Mouse (Mus musculus) liver, postnatal 0 days (tissue): ENCODE results near the gene Usp12. TPM values are rescaled to one million over a fixed set of nuclear protein-coding genes. Genes with fewer than 3 reads are reported as not detected.
A peak's percentile ranks its signal among the peaks of the same experiment; 100 is the strongest.

Source experiments
- ATAC-seq: fragments of 200-750 bp; cut with Nextera tagmentation; 2 replicates; pipeline ENCODE4 v1.8.0; 2017; ENCODE audit warnings: mild to moderate bottlenecking, moderate library complexity
- DNase-seq: peaks from one replicate; pipeline ENCODE4 v3.0.0-alpha.2; 2016
- H3K27ac ChIP-seq: fragments of 300-500 bp; sonication (generic); 2 replicates; pipeline ENCODE4 v1.5.1; 2014; ENCODE audit warnings: antibody characterized with exemption, moderate library complexity, mild to moderate bottlenecking, low read depth
- H3K27me3 ChIP-seq: fragments of 300-500 bp; sonication (generic); 2 replicates; pipeline ENCODE4 v1.6.1; 2014; ENCODE audit warnings: low read length, control low read depth, mixed read lengths; ENCODE audit not compliant: insufficient read depth
- H3K36me3 ChIP-seq: fragments of 300-500 bp; sonication (generic); replicated peaks from 2 replicates; pipeline ENCODE4 v1.6.1; 2014; ENCODE audit warnings: mild to moderate bottlenecking, control low read depth, low read length, moderate library complexity, mixed read lengths; ENCODE audit not compliant: insufficient read depth
- H3K4me1 ChIP-seq: fragments of 300-500 bp; sonication (generic); 2 replicates; pipeline ENCODE4 v1.6.1; 2014; ENCODE audit warnings: antibody characterized with exemption, mild to moderate bottlenecking, control low read depth; ENCODE audit not compliant: insufficient read depth
- H3K4me2 ChIP-seq: fragments of 300-500 bp; sonication (generic); 2 replicates; pipeline ENCODE4 v1.6.1; 2014; ENCODE audit warnings: low read depth, mild to moderate bottlenecking, low read length, moderate library complexity, mixed read lengths
- H3K4me3 ChIP-seq: fragments of 300-500 bp; sonication (generic); 2 replicates; pipeline ENCODE4 v1.5.1; 2014; ENCODE audit warnings: low read depth, low read length
- H3K9ac ChIP-seq: fragments of 300-500 bp; sonication (generic); replicated peaks from 2 replicates; pipeline ENCODE4 v1.6.1; 2014; ENCODE audit warnings: mild to moderate bottlenecking, moderate library complexity
- H3K9me3 ChIP-seq: fragments of 300-500 bp; sonication (generic); 2 replicates; pipeline ENCODE4 v1.6.1; 2016; ENCODE audit warnings: mild to moderate bottlenecking, control low read depth, low read length, mixed read lengths
- CTCF ChIP-seq: sonication (generic); IDR thresholded peaks from 2 replicates; pipeline ENCODE4 v1.5.1; 2016; ENCODE audit warnings: antibody characterized with exemption, low read depth
- EP300 ChIP-seq: IDR thresholded peaks from 2 replicates; pipeline ENCODE4 v1.6.1; 2016; ENCODE audit warnings: antibody characterized with exemption, low read depth, mild to moderate bottlenecking
- WGBS: fragments of 180-500 bp; shearing (Covaris S2); extraction: QIAGEN DNeasy Blood & Tissue Kit; methylation state at CpG from one replicate; pipeline ENCODE4 v1.1.7; 2014; ENCODE audit not compliant: insufficient replicate concordance; 5-methylcytosine and 5-hydroxymethylcytosine counted together
- polyA plus RNA-seq: library from polyadenylated mRNA; unstranded; fragments of >200 nt; fragmentation: Nextera tagmentation; extraction: Ambion mirVana; gene quantifications from 2 replicates; pipeline ENCODE4 v1.2.1, GENCODE M21; 2015

Usp12 gene
- polyA plus RNA-seq, 1 experiment from 2014 or later = 6.8 TPM

DNA sequence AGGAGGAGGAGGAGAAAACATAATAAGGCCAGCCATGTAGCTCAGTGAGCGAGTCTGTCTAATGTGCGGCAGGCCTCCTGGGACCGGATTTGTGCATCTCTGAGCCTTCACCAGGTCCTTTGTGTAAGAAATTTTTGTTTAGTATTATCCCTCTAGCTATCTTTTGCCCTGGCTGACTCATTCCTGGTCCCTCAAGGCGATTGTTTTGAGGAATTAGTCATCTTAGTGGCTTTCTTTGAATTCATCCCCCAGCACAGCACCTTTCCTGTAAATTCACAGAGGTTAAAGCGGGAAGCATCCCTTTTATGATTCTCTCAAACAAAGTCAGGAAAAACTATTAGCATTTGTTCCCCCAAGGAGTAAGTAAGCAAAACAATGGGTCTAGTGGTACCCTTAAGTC is 18.1 kb upstream of the Usp12 start:
- H3K9me3 ChIP-seq = no peaks in the 10 kb centered on the region
- no peak overlapping the region for H3K9ac ChIP-seq
- no peaks in the 10 kb centered on the region for H3K27me3 ChIP-seq
- TF ChIP-seq CTCF (no peak), EP300 (no peak)
- no peaks in the 10 kb centered on the region for H3K4me1 ChIP-seq
- H3K27ac ChIP-seq = no peak overlapping the region
- H3K4me2 ChIP-seq = no peak overlapping the region
- H3K36me3 ChIP-seq = no peaks in the 10 kb centered on the region
- H3K4me3 ChIP-seq = no peak overlapping the region
- no peak for ATAC-seq
- WGBS = 85% methylated on average over 5 of the region's 5 CpGs
- no peak for DNase-seq

GRCm38 (mm10) chr5:146809951-146810350 is 15.1 kb upstream of the Usp12 start:
- WGBS = 67% methylated on average over 5 of the region's 5 CpGs
- no peak overlapping the region for H3K4me3 ChIP-seq
- no peaks in the 10 kb centered on the region for H3K27me3 ChIP-seq
- no peak overlapping the region for H3K9ac ChIP-seq
- DNase-seq (no peak), ATAC-seq (no peak)
- no peaks in the 10 kb centered on the region for H3K4me1 ChIP-seq
- H3K27ac ChIP-seq = no peak overlapping the region
- no peaks in the 10 kb centered on the region for H3K36me3 ChIP-seq
- no peaks in the 10 kb centered on the region for H3K9me3 ChIP-seq
- TF ChIP-seq EP300 = no peak
- TF ChIP-seq CTCF = no peak
- no peak overlapping the region for H3K4me2 ChIP-seq

DNA sequence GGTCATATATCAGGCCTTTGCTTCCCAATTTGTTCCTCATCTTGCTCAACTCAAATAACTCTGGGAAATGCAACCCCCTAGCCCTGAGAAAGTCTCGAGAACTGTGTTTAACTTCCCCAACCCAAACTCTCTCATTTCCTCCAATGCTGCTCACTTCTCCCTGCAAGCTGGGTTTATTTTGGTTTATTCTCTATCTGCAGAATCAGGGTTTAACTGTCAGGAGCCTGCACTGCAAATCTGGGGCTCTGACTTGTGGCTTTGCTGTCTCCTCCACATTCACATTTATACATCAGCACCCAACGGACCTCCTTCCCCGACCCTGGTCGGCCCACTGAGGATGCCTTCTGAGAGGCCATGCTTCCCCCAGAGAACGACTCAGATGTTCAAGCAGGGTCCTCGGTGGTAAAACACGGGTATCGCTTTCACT is 11.2 kb upstream of the Usp12 start:
- H3K27ac ChIP-seq = peak overlapping the region; percentile 66; the same call in 1 of the 2 replicates
- H3K9ac ChIP-seq = no peak overlapping the region
- no peak overlapping the region for H3K4me3 ChIP-seq
- no peak for TF ChIP-seq EP300
- no peak for TF ChIP-seq CTCF
- no peaks in the 10 kb centered on the region for H3K36me3 ChIP-seq
- no peaks in the 10 kb centered on the region for H3K27me3 ChIP-seq
- DNase-seq (no peak), ATAC-seq (peak; percentile 50)
- 38% methylated on average over 8 of the region's 8 CpGs for WGBS
- peaks cover 4% of the 10 kb centered on the region for H3K9me3 ChIP-seq
- no peaks in the 10 kb centered on the region for H3K4me1 ChIP-seq
- 0 out of 2 replicates have a peak overlapping the region, but pooled peaks have one; percentile 10 for H3K4me2 ChIP-seq

DNA sequence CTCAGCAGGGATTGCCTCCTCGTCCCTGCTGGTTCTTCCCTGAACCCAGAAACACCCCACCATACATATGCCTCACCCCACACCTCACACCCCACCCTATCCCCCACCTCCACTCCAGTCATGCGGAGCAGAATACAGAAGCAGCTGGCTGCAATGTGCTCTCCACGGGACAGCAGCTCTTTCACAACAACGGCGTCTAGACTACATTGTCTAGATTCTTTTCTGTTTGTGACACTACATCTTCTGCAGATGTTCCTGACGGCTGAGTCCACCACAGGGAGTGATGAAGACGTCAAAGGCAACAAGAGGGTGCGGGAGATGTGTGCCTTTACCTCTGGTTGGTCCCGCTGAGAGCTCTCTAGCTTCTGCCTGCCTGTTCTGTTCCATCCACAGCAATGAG is 3.2 kb upstream of the Usp12 start:
- H3K4me1 ChIP-seq = peaks cover 9% of the 10 kb centered on the region; the same call in 1 of the 2 replicates
- 47% methylated on average over 9 of the region's 9 CpGs for WGBS
- no peak overlapping the region for H3K4me3 ChIP-seq
- H3K36me3 ChIP-seq = no peaks in the 10 kb centered on the region
- no peak overlapping the region for H3K4me2 ChIP-seq
- H3K27ac ChIP-seq = no peak overlapping the region
- no peak for DNase-seq
- no peak overlapping the region for H3K9ac ChIP-seq
- H3K9me3 ChIP-seq = peaks cover 4% of the 10 kb centered on the region
- no peak for ATAC-seq
- TF ChIP-seq CTCF (no peak), EP300 (no peak)
- H3K27me3 ChIP-seq = no peaks in the 10 kb centered on the region

GRCm38 (mm10) chr5:146795728-146796127 is 922 bp upstream of the Usp12 start:
- Histone ChIP-seq H3K4me2 (no peak overlapping the region), H3K4me1 (peaks cover 20% of the 10 kb centered on the region), H3K9me3 (no peaks in the 10 kb centered on the region), H3K4me3 (no peak overlapping the region), H3K36me3 (no peaks in the 10 kb centered on the region), H3K27me3 (no peaks in the 10 kb centered on the region), H3K27ac (no peak overlapping the region), H3K9ac (no peak overlapping the region)
- no peak for DNase-seq
- WGBS = 84% methylated on average over 13 of the region's 13 CpGs
- no peak for TF ChIP-seq CTCF
- no peak for TF ChIP-seq EP300
- ATAC-seq = no peak

DNA sequence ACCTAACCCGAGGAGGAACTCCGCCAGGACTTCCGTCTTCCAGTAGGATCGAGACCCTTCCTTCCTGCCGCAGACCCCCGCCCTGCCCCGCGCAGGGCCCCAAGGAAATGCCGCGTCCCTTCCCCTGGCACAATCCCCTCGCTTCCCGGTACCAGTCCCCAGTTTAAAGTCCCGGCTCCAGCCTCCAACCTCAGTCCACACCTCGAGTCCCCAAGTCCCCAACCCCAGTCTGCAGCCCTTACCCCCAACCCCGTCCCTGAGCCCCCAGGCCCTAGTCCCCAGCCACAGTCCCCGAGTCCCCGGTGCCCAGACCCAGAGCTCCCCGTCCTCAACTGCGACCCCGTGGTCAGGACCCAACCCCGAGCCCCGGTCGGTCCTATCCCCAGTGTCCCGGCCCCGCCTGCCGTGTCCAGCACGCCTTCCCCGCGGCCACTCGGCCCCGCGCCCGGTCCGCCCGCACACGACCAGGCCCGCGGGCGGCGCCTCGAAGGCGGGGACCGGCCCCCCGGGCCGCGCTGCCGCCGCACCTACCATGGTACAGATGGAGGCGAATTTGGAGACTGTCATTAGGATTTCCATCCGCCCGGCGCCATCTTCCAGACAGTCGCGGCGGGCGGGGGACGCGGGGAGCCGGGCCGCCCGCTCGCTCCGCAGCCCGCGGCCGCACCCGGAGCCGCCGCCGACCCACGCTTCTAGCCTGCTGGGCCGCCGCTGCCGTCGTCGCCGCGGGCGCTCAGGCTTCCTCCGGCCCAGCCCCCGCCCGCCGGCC is 538 bp downstream of the Usp12 start:
- TF ChIP-seq EP300 (no peak), CTCF (no peak)
- DNase-seq = no peak
- WGBS = 5% methylated on average over 47 of the region's 83 CpGs

More for the DNA sequence above, 538 bp downstream of the Usp12 start:
- ATAC-seq = peak; percentile 46
- H3K27me3 ChIP-seq = no peaks in the 10 kb centered on the region
- H3K27ac ChIP-seq = peak overlapping the region; percentile 93
- no peaks in the 10 kb centered on the region for H3K9me3 ChIP-seq
- H3K4me1 ChIP-seq = peaks cover 27% of the 10 kb centered on the region
- peak overlapping the region; percentile 92 for H3K9ac ChIP-seq
- peak overlapping the region; percentile 78 for H3K4me3 ChIP-seq
- H3K36me3 ChIP-seq = no peaks in the 10 kb centered on the region
- H3K4me2 ChIP-seq = peak overlapping the region; percentile 97
